Mouse (Mus musculus) lung, adult 2 months (tissue): ENCODE results near the gene Cspg4. TPM values are rescaled to one million over a fixed set of nuclear protein-coding genes. Genes with fewer than 3 reads are reported as not detected.

Experiments
- DNase-seq: peaks from one replicate; pipeline ENCODE4 v3.0.0; 2022
- H3K4me1 ChIP-seq: fragments of 200-500 bp; 2 replicates; pipeline ENCODE4 v1.6.1; 2011; ENCODE audit warnings: low read length; ENCODE audit not compliant: control insufficient read depth, insufficient read depth
- H3K4me3 ChIP-seq: fragments of 200-500 bp; replicated peaks from 2 replicates; pipeline ENCODE3; 2011; ENCODE audit warnings: low read depth, mild to moderate bottlenecking, control low read depth, low read length; ENCODE audit errors: extremely low read depth
- CTCF ChIP-seq: fragments of 200-500 bp; IDR thresholded peaks from 2 replicates; pipeline ENCODE4 v1.5.1; 2011; ENCODE audit warnings: mild to moderate bottlenecking, low read length, control low read depth; ENCODE audit not compliant: insufficient read depth
- POLR2A ChIP-seq: fragments of 200-500 bp; IDR thresholded peaks from 2 replicates; pipeline ENCODE4 v1.6.1; 2011; ENCODE audit warnings: low read depth, mild to moderate bottlenecking, control low read depth, low read length, borderline replicate concordance; ENCODE audit errors: extremely low read depth
- WGBS: fragments of 180-500 bp; shearing (Covaris S2); methylation state at CpG from one replicate; pipeline ENCODE4 v1.1.7; 2018; 5-methylcytosine and 5-hydroxymethylcytosine counted together
- polyA plus RNA-seq: library from polyadenylated mRNA; depleted of rRNA; stranded (reverse); fragments of >200 nt; gene quantifications from 2 replicates; pipeline ENCODE4 v1.2.3, GENCODE M21; 2012; rRNA removed

Cspg4 gene
- 19.5 and 21.2 TPM in 2 replicates for polyA plus RNA-seq

- WGBS: 7% methylated on average over 24 of the region's 24 CpGs
- DNase-seq: no peak
- no peak for TF ChIP-seq CTCF
- TF ChIP-seq POLR2A: peak; percentile 76; the same call in 1 of the 2 replicates
- 0 out of 2 replicates have a peak, but pooled peaks cover 6% of the 10 kb centered on the region for H3K4me1 ChIP-seq
- peak within 1 kb of the TSS; percentile 36 for H3K4me3 ChIP-seq
Observed at GRCm38 (mm10) chr9:56864832-56865231, at the start of gene Cspg4. Cspg4 (plus strand) TSS chr9:56865033.

GRCm38 (mm10) chr9:56824900-56825299 lies 39.9 kb upstream of the Cspg4 start:
- no peak overlapping the region for H3K4me3 ChIP-seq
- DNase-seq: no peak
- H3K4me1 ChIP-seq: no peaks in the 10 kb centered on the region
- 11% methylated on average over 3 of the region's 3 CpGs for WGBS
- TF ChIP-seq POLR2A (no peak), CTCF (no peak)

- no peak for DNase-seq
- H3K4me3 ChIP-seq: no peak overlapping the region
- 20% methylated on average over 21 of the region's 21 CpGs for WGBS
- H3K4me1 ChIP-seq: no peaks in the 10 kb centered on the region
- TF ChIP-seq CTCF (no peak), POLR2A (no peak)
Observed at GRCm38 (mm10) chr9:56825476-56826213, 39.2 kb upstream of the Cspg4 start.

- TF ChIP-seq CTCF: no peak
- no peak for TF ChIP-seq POLR2A
- DNase-seq: no peak
- WGBS: 40% methylated on average over 9 of the region's 9 CpGs
- Histone ChIP-seq H3K4me3 (no peak overlapping the region), H3K4me1 (no peaks in the 10 kb centered on the region)
Observed at GRCm38 (mm10) chr9:56828146-56828545, 36.7 kb upstream of the Cspg4 start.

GRCm38 (mm10) chr9:56828841-56829240 lies 36.0 kb upstream of the Cspg4 start:
- H3K4me3 ChIP-seq: no peak overlapping the region
- no peak for TF ChIP-seq POLR2A
- no peak for TF ChIP-seq CTCF
- no peak for DNase-seq
- H3K4me1 ChIP-seq: no peaks in the 10 kb centered on the region
- 84% methylated on average over 6 of the region's 6 CpGs for WGBS

- H3K4me3 ChIP-seq: no peak overlapping the region
- TF ChIP-seq CTCF (no peak), POLR2A (no peak)
- 36% methylated on average over 4 of the region's 4 CpGs for WGBS
- DNase-seq: no peak
- H3K4me1 ChIP-seq: no peaks in the 10 kb centered on the region
Observed at GRCm38 (mm10) chr9:56830162-56830561, 34.7 kb upstream of the Cspg4 start.

- no peak overlapping the region for H3K4me3 ChIP-seq
- TF ChIP-seq POLR2A (no peak), CTCF (no peak)
- no peak for DNase-seq
- no peaks in the 10 kb centered on the region for H3K4me1 ChIP-seq
- WGBS: 76% methylated on average over 3 of the region's 3 CpGs
Observed at GRCm38 (mm10) chr9:56831904-56832303, 32.9 kb upstream of the Cspg4 start.

GRCm38 (mm10) chr9:56832900-56833299 lies 31.9 kb upstream of the Cspg4 start:
- WGBS: 21% methylated on average over 6 of the region's 6 CpGs
- no peak overlapping the region for H3K4me3 ChIP-seq
- DNase-seq: no peak
- no peaks in the 10 kb centered on the region for H3K4me1 ChIP-seq
- TF ChIP-seq POLR2A (no peak), CTCF (no peak)

- TF ChIP-seq POLR2A: no peak
- TF ChIP-seq CTCF: no peak
- no peak overlapping the region for H3K4me3 ChIP-seq
- WGBS: 65% methylated on average over 5 of the region's 5 CpGs
- no peak for DNase-seq
- H3K4me1 ChIP-seq: no peaks in the 10 kb centered on the region
Observed at GRCm38 (mm10) chr9:56835152-56835551, 29.7 kb upstream of the Cspg4 start.

GRCm38 (mm10) chr9:56840721-56841120 lies 24.1 kb upstream of the Cspg4 start:
- no peak for DNase-seq
- H3K4me1 ChIP-seq: no peaks in the 10 kb centered on the region
- no peak overlapping the region for H3K4me3 ChIP-seq
- TF ChIP-seq CTCF (no peak), POLR2A (no peak)
- 70% methylated on average over 5 of the region's 5 CpGs for WGBS

- TF ChIP-seq POLR2A (no peak), CTCF (no peak)
- H3K4me3 ChIP-seq: no peak overlapping the region
- H3K4me1 ChIP-seq: no peaks in the 10 kb centered on the region
- DNase-seq: no peak
Observed at GRCm38 (mm10) chr9:56841864-56842263, 23.0 kb upstream of the Cspg4 start.

- no peak for TF ChIP-seq CTCF
- TF ChIP-seq POLR2A: no peak
- DNase-seq: no peak
- WGBS: 34% methylated on average over 3 of the region's 3 CpGs
- Histone ChIP-seq H3K4me1 (no peaks in the 10 kb centered on the region), H3K4me3 (no peak overlapping the region)
Observed at GRCm38 (mm10) chr9:56842303-56842719, 22.5 kb upstream of the Cspg4 start.
